Mouse (Mus musculus): ENCODE results near the gene Gk. TPM values are rescaled to one million over a fixed set of nuclear protein-coding genes. Genes with fewer than 3 reads are reported as not detected.

The Gk gene
- total and polyA plus RNA-seq, 3 experiments = 1.0 to 31.8 (median 17.6) TPM

DNA sequence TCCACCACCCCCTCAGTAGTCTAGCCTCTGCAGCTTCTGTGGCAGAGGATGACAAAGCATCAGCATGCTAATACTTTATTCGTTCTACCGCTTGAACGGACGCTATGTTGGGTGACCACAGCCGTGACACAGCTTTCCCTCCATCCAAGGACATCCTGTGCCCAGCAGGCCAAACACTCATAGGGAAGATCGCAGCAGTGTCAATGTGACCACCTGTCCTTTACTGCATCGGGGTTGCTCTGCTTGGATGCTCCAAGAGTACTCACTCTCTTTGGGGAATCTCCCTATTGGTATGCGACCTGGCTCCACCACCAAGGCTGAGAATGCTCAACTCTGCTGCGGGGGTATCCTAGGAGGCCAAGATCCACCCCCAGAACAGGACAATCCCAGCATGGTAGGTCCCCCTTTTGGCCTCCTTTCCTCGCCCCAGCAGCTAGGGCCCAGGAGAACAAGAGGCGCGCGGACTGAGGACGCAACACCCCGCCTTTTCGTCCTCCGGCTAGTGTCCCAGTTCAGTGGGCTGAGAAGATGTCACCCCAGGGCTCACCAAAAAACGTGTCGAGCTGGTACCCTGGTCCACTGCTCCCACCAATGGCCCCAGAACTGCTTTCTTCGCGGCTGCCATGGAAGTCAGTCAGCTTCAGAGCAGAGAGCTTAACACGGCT is 608 bp downstream of the Gk start:
- no peaks in the 10 kb centered on the region for H3K9me3 ChIP-seq (replicated peaks)
- DNase-seq (ENCODE audit: low spot score) (peak; percentile 1), ATAC-seq (ENCODE audit: extremely low read depth, insufficient number of reproducible peaks, low FRiP score, poor library complexity, severe bottlenecking) (no peak)
- H3K27me3 ChIP-seq (ENCODE audit: insufficient read depth, low read length) = no peaks in the 10 kb centered on the region
- H3K36me3 ChIP-seq (replicated peaks) = no peaks in the 10 kb centered on the region
- peak overlapping the region; percentile 74 for H3K4me3 ChIP-seq (ENCODE audit: low read depth, low read length)
- H3K4me1 ChIP-seq (ENCODE audit: insufficient read depth, low read depth, low read length) = peaks cover 3% of the 10 kb centered on the region
- TF ChIP-seq GATA2 (IDR thresholded peaks at IDR 0.05; ENCODE audit: borderline replicate concordance, low read depth, low read length) = no peak
- TF ChIP-seq TAL1 (conservative IDR thresholded peaks at IDR 0.05; ENCODE audit: low read depth, low read length) = no peak
- TF ChIP-seq POLR2AphosphoS5 (IDR thresholded peaks at IDR 0.05; ENCODE audit: insufficient replicate concordance, low read depth, low read length) = no peak
- no peak for TF ChIP-seq GATA1 (IDR thresholded peaks at IDR 0.05; ENCODE audit: borderline replicate concordance, low read length)
- no peak for TF ChIP-seq CTCF (IDR thresholded peaks at IDR 0.05; ENCODE audit: low read depth, low read length)

GRCm38 (mm10) chrX:85771303-85771702 is 5.3 kb downstream of the Gk start:
- ATAC-seq (ENCODE audit: extremely low read depth, insufficient number of reproducible peaks, low FRiP score, poor library complexity, severe bottlenecking) (no peak), DNase-seq (ENCODE audit: low spot score) (no peak)
- peaks cover 6% of the 10 kb centered on the region for H3K36me3 ChIP-seq (replicated peaks)
- no peaks in the 10 kb centered on the region for H3K27me3 ChIP-seq (ENCODE audit: insufficient read depth, low read length)
- no peaks in the 10 kb centered on the region for H3K9me3 ChIP-seq (replicated peaks)
- peaks cover 3% of the 10 kb centered on the region for H3K4me1 ChIP-seq (ENCODE audit: insufficient read depth, low read depth, low read length)
- TF ChIP-seq GATA2 (IDR thresholded peaks at IDR 0.05; ENCODE audit: borderline replicate concordance, low read depth, low read length) = no peak
- no peak for TF ChIP-seq CTCF (IDR thresholded peaks at IDR 0.05; ENCODE audit: low read depth, low read length)
- no peak for TF ChIP-seq POLR2AphosphoS5 (IDR thresholded peaks at IDR 0.05; ENCODE audit: insufficient replicate concordance, low read depth, low read length)
- no peak for TF ChIP-seq TAL1 (conservative IDR thresholded peaks at IDR 0.05; ENCODE audit: low read depth, low read length)
- TF ChIP-seq GATA1 (IDR thresholded peaks at IDR 0.05; ENCODE audit: borderline replicate concordance, low read length) = no peak
- H3K4me3 ChIP-seq (ENCODE audit: low read depth, low read length) = no peak overlapping the region

DNA sequence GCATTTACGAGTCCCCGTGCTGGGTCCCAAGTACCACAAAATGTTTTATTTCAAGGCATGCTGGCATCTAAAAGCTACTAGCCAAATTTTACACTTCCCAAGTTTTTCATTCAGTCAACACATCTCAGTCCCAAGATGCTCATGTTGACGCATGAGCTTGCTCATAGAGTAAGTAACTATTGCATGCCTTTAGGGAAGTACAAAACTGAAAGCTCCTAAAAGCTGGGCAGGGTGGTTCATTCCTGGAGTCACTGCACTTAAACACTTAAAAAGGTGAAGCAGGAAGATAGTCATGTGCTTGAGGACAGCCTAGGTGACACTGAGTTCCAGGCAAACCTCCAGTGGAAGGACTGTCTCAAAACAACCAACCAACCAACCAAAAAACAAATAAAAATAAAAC is 5.9 kb downstream of the Gk start:
- ATAC-seq (ENCODE audit: extremely low read depth, insufficient number of reproducible peaks, low FRiP score, poor library complexity, severe bottlenecking) (no peak), DNase-seq (ENCODE audit: low spot score) (no peak)
- TF ChIP-seq CTCF (IDR thresholded peaks at IDR 0.05; ENCODE audit: low read depth, low read length) (no peak), GATA1 (IDR thresholded peaks at IDR 0.05; ENCODE audit: borderline replicate concordance, low read length) (no peak), TAL1 (conservative IDR thresholded peaks at IDR 0.05; ENCODE audit: low read depth, low read length) (no peak), POLR2AphosphoS5 (IDR thresholded peaks at IDR 0.05; ENCODE audit: insufficient replicate concordance, low read depth, low read length) (no peak), GATA2 (IDR thresholded peaks at IDR 0.05; ENCODE audit: borderline replicate concordance, low read depth, low read length) (no peak)
- no peaks in the 10 kb centered on the region for H3K27me3 ChIP-seq (ENCODE audit: insufficient read depth, low read length)
- peaks cover 1% of the 10 kb centered on the region for H3K4me1 ChIP-seq (ENCODE audit: insufficient read depth, low read depth, low read length)
- H3K9me3 ChIP-seq (replicated peaks) = no peaks in the 10 kb centered on the region
- H3K4me3 ChIP-seq (ENCODE audit: low read depth, low read length) = no peak overlapping the region
- peaks cover 6% of the 10 kb centered on the region for H3K36me3 ChIP-seq (replicated peaks)

- H3K4me3 ChIP-seq (ENCODE audit: low read depth, low read length) = no peak overlapping the region
- peaks cover 8% of the 10 kb centered on the region for H3K36me3 ChIP-seq (replicated peaks)
- H3K9me3 ChIP-seq (replicated peaks) = no peaks in the 10 kb centered on the region
- no peaks in the 10 kb centered on the region; the same call in 1 of the 2 replicates for H3K4me1 ChIP-seq (ENCODE audit: insufficient read depth, low read depth, low read length)
- no peaks in the 10 kb centered on the region for H3K27me3 ChIP-seq (ENCODE audit: insufficient read depth, low read length)
- no peak for TF ChIP-seq CTCF (IDR thresholded peaks at IDR 0.05; ENCODE audit: low read depth, low read length)
- no peak for TF ChIP-seq TAL1 (conservative IDR thresholded peaks at IDR 0.05; ENCODE audit: low read depth, low read length)
- TF ChIP-seq POLR2AphosphoS5 (IDR thresholded peaks at IDR 0.05; ENCODE audit: insufficient replicate concordance, low read depth, low read length) = no peak
- no peak for TF ChIP-seq GATA2 (IDR thresholded peaks at IDR 0.05; ENCODE audit: borderline replicate concordance, low read depth, low read length)
- TF ChIP-seq GATA1 (IDR thresholded peaks at IDR 0.05; ENCODE audit: borderline replicate concordance, low read length) = no peak
- no peak for ATAC-seq (ENCODE audit: extremely low read depth, insufficient number of reproducible peaks, low FRiP score, poor library complexity, severe bottlenecking)
- DNase-seq (ENCODE audit: low spot score) = no peak
Observed at GRCm38 (mm10) chrX:85768578-85768977, 8.0 kb downstream of the Gk start.

DNA sequence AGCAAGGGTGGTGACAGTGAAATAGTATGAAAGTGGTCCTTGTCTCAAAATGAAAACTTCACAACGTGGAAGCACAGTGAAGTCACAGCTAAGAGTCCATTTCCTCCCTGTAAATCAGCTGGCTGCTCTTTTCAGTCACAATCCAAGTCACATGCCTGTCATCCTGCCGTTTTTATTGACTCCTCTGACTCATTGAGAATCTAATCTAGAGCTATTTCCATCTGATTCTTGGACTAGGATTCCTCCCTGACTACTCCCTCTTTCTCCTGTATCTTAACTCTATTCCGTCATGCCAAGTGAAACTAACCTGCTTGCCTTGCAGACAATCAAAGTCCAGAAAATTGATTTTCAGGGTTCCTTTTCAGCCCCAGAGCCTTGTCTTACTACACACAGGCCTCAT is 20.6 kb downstream of the Gk start:
- Histone ChIP-seq H3K4me3 (ENCODE audit: low read depth, low read length) (no peak overlapping the region), H3K4me1 (ENCODE audit: insufficient read depth, low read depth, low read length) (no peaks in the 10 kb centered on the region), H3K27me3 (ENCODE audit: insufficient read depth, low read length) (no peaks in the 10 kb centered on the region), H3K36me3 (replicated peaks) (peaks cover 25% of the 10 kb centered on the region), H3K9me3 (replicated peaks) (no peaks in the 10 kb centered on the region)
- DNase-seq (ENCODE audit: low spot score) (no peak), ATAC-seq (ENCODE audit: extremely low read depth, insufficient number of reproducible peaks, low FRiP score, poor library complexity, severe bottlenecking) (no peak)
- TF ChIP-seq GATA2 (IDR thresholded peaks at IDR 0.05; ENCODE audit: borderline replicate concordance, low read depth, low read length) = no peak
- TF ChIP-seq GATA1 (IDR thresholded peaks at IDR 0.05; ENCODE audit: borderline replicate concordance, low read length) = no peak
- no peak for TF ChIP-seq CTCF (IDR thresholded peaks at IDR 0.05; ENCODE audit: low read depth, low read length)
- no peak for TF ChIP-seq POLR2AphosphoS5 (IDR thresholded peaks at IDR 0.05; ENCODE audit: insufficient replicate concordance, low read depth, low read length)

GRCm38 (mm10) chrX:85743837-85744236 is 32.8 kb downstream of the Gk start:
- H3K27me3 ChIP-seq (ENCODE audit: insufficient read depth, low read length) = no peaks in the 10 kb centered on the region
- TF ChIP-seq POLR2AphosphoS5 (IDR thresholded peaks at IDR 0.05; ENCODE audit: insufficient replicate concordance, low read depth, low read length) (no peak), GATA2 (IDR thresholded peaks at IDR 0.05; ENCODE audit: borderline replicate concordance, low read depth, low read length) (no peak), GATA1 (IDR thresholded peaks at IDR 0.05; ENCODE audit: borderline replicate concordance, low read length) (no peak), TAL1 (conservative IDR thresholded peaks at IDR 0.05; ENCODE audit: low read depth, low read length) (no peak), CTCF (IDR thresholded peaks at IDR 0.05; ENCODE audit: low read depth, low read length) (no peak)
- no peaks in the 10 kb centered on the region for H3K9me3 ChIP-seq (replicated peaks)
- DNase-seq (ENCODE audit: low spot score) = no peak
- no peak for ATAC-seq (ENCODE audit: extremely low read depth, insufficient number of reproducible peaks, low FRiP score, poor library complexity, severe bottlenecking)
- H3K36me3 ChIP-seq (replicated peaks) = peaks cover 2% of the 10 kb centered on the region
- no peak overlapping the region for H3K4me3 ChIP-seq (ENCODE audit: low read depth, low read length)
- no peaks in the 10 kb centered on the region for H3K4me1 ChIP-seq (ENCODE audit: insufficient read depth, low read depth, low read length)
